Mouse (Mus musculus) midbrain, embryonic 11.5 days (tissue): ENCODE data around the gene Mcm2. TPM values are rescaled to one million over a fixed set of nuclear protein-coding genes. Genes with fewer than 3 reads are reported as not detected.

Experiments
- ATAC-seq: fragments of 200-750 bp; cut with Nextera tagmentation; 2 replicates; pipeline ENCODE4 v1.8.0; 2017; ENCODE audit warnings: moderate TSS enrichment, moderate library complexity; ENCODE audit not compliant: low FRiP score
- DNase-seq: peaks from one replicate; pipeline ENCODE4 v3.0.0; 2015; ENCODE audit warnings: low spot score; ENCODE audit errors: missing footprints
- H3K27ac ChIP-seq: fragments of 300-500 bp; sonication (generic); 2 replicates; pipeline ENCODE4 v1.5.1; 2014; ENCODE audit warnings: low read depth, low read length
- H3K27me3 ChIP-seq: fragments of 300-500 bp; sonication (generic); 2 replicates; pipeline ENCODE4 v1.6.1; 2014; ENCODE audit warnings: mild to moderate bottlenecking, low read length, moderate library complexity, mixed read lengths; ENCODE audit not compliant: control insufficient read depth, insufficient read depth
- H3K36me3 ChIP-seq: fragments of 300-500 bp; sonication (generic); 2 replicates; pipeline ENCODE4 v1.6.1; 2014; ENCODE audit warnings: mild to moderate bottlenecking, low read length, moderate library complexity, mixed read lengths; ENCODE audit not compliant: control insufficient read depth, insufficient read depth
- H3K4me1 ChIP-seq: fragments of 300-500 bp; sonication (generic); 2 replicates; pipeline ENCODE4 v1.6.1; 2014; ENCODE audit warnings: low read length; ENCODE audit not compliant: control insufficient read depth, insufficient read depth
- H3K4me2 ChIP-seq: fragments of 300-500 bp; sonication (generic); 2 replicates; pipeline ENCODE4 v1.6.1; 2014; ENCODE audit warnings: mild to moderate bottlenecking, moderate library complexity
- H3K4me3 ChIP-seq: fragments of 300-500 bp; sonication (generic); 2 replicates; pipeline ENCODE4 v1.5.1; 2014; ENCODE audit warnings: low read depth, low read length
- H3K9ac ChIP-seq: fragments of 300-500 bp; sonication (generic); 2 replicates; pipeline ENCODE4 v1.6.1; 2014; ENCODE audit warnings: low read length
- H3K9me3 ChIP-seq: fragments of 300-500 bp; sonication (generic); 2 replicates; pipeline ENCODE4 v1.6.1; 2016; ENCODE audit warnings: low read length; ENCODE audit not compliant: control insufficient read depth
- WGBS: fragments of 180-500 bp; shearing (Covaris S2); extraction: QIAGEN DNeasy Blood & Tissue Kit; methylation state at CpG from one replicate; pipeline ENCODE4 v1.1.7; 2014; 5-methylcytosine and 5-hydroxymethylcytosine counted together
- polyA plus RNA-seq: library from polyadenylated mRNA; unstranded; fragments of >200 nt; fragmentation: Nextera tagmentation; extraction: Ambion mirVana; gene quantifications from 2 replicates; pipeline ENCODE4 v1.2.1, GENCODE M21; 2014

Mcm2 gene
- polyA plus RNA-seq, 1 experiment from 2014 or later = 212 TPM

DNA sequence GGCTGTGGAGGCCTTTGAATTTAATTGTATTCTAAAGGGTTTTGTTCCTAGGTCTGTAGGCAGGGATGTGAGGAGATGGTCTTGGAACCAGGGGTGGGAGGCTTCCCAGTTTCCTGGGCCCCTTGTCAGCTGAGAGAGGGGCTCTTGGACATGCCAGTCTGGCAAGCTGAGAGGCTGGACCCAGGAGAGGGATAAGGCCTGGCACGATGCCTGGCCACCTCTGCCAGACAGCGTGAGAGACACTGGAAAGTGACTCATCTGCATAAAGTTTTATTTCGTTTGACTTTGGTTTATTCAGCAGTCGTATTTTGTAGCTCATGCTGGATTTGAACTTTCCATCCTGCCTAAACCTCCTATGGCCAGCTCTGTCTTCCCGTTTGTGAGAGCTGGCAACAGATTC is 30.0 kb upstream of the Mcm2 start:
- no peak overlapping the region for H3K27ac ChIP-seq
- peaks cover 64% of the 10 kb centered on the region for H3K4me1 ChIP-seq
- H3K36me3 ChIP-seq = no peaks in the 10 kb centered on the region
- ATAC-seq = no peak
- H3K27me3 ChIP-seq = no peaks in the 10 kb centered on the region
- 79% methylated on average over 5 of the region's 5 CpGs for WGBS
- H3K9me3 ChIP-seq = no peaks in the 10 kb centered on the region
- H3K9ac ChIP-seq = no peak overlapping the region
- H3K4me3 ChIP-seq = no peak overlapping the region
- DNase-seq = no peak
- no peak overlapping the region for H3K4me2 ChIP-seq

DNA sequence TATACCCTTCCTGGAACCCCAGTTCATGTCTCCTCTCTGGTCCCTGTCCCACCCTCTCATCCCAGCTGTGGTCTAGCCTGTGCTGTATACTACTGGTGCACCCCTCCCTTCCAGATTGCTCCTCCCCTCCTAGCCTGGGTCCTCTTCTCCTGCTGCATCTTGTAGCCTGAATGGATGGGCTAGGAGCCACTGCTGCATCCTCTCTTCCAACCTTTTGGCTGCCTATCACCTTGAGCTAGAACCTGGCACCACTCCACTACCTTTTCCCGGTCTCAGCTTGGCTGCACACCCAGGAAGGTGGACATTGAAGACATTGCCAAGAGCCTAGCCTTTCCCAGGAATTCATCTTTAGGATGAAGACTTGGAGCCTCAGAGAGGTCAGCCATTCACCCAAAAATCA is 29.4 kb upstream of the Mcm2 start:
- H3K4me3 ChIP-seq = no peak overlapping the region
- H3K27me3 ChIP-seq = no peaks in the 10 kb centered on the region
- ATAC-seq = no peak
- no peak overlapping the region for H3K27ac ChIP-seq
- DNase-seq = no peak
- no peak overlapping the region for H3K4me2 ChIP-seq
- H3K9me3 ChIP-seq = no peaks in the 10 kb centered on the region
- WGBS = 91% methylated on average over 1 of the region's 1 CpGs
- no peak overlapping the region for H3K9ac ChIP-seq
- H3K4me1 ChIP-seq = peaks cover 64% of the 10 kb centered on the region
- H3K36me3 ChIP-seq = no peaks in the 10 kb centered on the region

GRCm38 (mm10) chr6:88927595-88927994 is 29.0 kb upstream of the Mcm2 start:
- H3K27me3 ChIP-seq = no peaks in the 10 kb centered on the region
- H3K9me3 ChIP-seq = no peaks in the 10 kb centered on the region
- DNase-seq = peak; percentile 99
- H3K4me2 ChIP-seq = no peak overlapping the region
- WGBS = 5% methylated on average over 2 of the region's 2 CpGs
- no peak overlapping the region for H3K9ac ChIP-seq
- H3K36me3 ChIP-seq = no peaks in the 10 kb centered on the region
- H3K4me1 ChIP-seq = peaks cover 64% of the 10 kb centered on the region
- no peak overlapping the region for H3K4me3 ChIP-seq
- ATAC-seq = peak; percentile 22; the same call in 1 of the 2 replicates
- no peak overlapping the region for H3K27ac ChIP-seq

DNA sequence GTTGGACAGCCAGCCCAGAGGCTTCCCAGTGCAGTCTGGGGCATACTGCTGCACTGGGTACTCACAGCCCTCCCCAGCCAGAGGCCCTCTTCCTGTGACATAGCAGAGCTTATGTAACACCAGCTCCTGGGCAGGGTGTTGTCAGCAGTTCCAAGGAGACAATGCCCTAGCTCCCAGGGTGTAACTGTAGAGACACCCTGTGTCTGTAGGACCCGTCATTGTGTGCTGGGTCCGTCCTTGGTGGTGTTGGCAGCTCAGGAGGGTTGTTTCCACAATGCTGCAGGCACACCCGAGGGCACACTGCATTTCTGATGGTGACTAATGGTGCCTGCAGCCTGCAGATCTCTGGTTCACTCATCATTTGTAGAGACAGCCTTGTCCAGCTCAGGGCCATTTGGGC is 28.3 kb upstream of the Mcm2 start:
- H3K9ac ChIP-seq = peak overlapping the region; percentile 47
- peaks cover 64% of the 10 kb centered on the region for H3K4me1 ChIP-seq
- no peaks in the 10 kb centered on the region for H3K36me3 ChIP-seq
- H3K27ac ChIP-seq = peak overlapping the region; percentile 92
- ATAC-seq (no peak), DNase-seq (peak; percentile 89)
- 42% methylated on average over 3 of the region's 3 CpGs for WGBS
- H3K4me2 ChIP-seq = no peak overlapping the region
- no peaks in the 10 kb centered on the region for H3K27me3 ChIP-seq
- no peaks in the 10 kb centered on the region for H3K9me3 ChIP-seq
- H3K4me3 ChIP-seq = no peak overlapping the region

GRCm38 (mm10) chr6:88925640-88926205 is 27.1 kb upstream of the Mcm2 start:
- Histone ChIP-seq H3K4me3 (no peak overlapping the region), H3K9me3 (no peaks in the 10 kb centered on the region), H3K27ac (peak overlapping the region; percentile 92), H3K9ac (peak overlapping the region; percentile 53), H3K4me1 (peaks cover 60% of the 10 kb centered on the region), H3K27me3 (no peaks in the 10 kb centered on the region), H3K4me2 (no peak overlapping the region), H3K36me3 (no peaks in the 10 kb centered on the region)
- WGBS = 4% methylated on average over 4 of the region's 4 CpGs
- DNase-seq (peak; percentile 96), ATAC-seq (peak; percentile 79)

DNA sequence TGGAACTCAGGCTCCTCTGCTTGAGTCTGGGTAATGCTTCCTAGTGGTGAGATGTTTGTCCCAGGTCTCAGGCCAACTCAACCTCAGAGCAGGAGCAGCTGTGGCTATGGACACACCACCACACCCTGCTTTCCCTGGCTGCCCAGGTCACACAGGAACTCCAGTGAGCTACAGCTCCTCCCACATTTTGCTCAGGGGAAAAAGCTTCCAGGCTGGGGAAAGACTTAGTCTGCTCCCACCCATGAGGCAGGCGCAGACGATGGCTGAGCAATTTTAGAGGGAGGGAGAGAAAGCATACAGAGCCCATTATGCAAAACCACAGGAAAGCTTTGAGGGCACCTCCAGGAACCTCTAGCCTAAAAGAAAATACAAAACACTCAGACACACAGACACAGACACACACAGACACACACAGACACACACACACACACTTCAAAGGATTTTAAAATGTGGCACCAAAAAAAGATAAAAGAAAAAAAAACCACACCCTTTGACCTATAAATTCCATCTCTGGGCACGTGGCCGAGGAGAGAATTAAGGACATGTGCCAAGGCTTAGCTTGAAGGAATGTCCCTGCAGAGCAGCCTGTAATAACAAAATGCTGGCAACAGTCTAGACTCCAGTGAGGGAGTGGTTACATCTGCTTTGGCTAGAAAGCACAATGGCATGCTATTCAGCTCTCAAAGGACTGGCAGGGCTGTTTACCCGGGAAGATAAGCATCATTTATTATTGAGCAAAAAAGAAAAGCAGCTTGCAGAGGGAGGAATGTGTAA is 26.1 kb upstream of the Mcm2 start:
- Histone ChIP-seq H3K4me1 (peaks cover 51% of the 10 kb centered on the region), H3K9ac (peak overlapping the region; percentile 53), H3K9me3 (no peaks in the 10 kb centered on the region), H3K4me3 (no peak overlapping the region), H3K27me3 (no peaks in the 10 kb centered on the region), H3K4me2 (no peak overlapping the region), H3K36me3 (no peaks in the 10 kb centered on the region), H3K27ac (peak overlapping the region; percentile 92)
- DNase-seq (peak; percentile 89), ATAC-seq (no peak)
- 6% methylated on average over 5 of the region's 5 CpGs for WGBS

GRCm38 (mm10) chr6:88918802-88919201 is 20.2 kb upstream of the Mcm2 start:
- Histone ChIP-seq H3K27ac (no peak overlapping the region), H3K4me2 (no peak overlapping the region), H3K27me3 (no peaks in the 10 kb centered on the region), H3K36me3 (no peaks in the 10 kb centered on the region), H3K4me1 (no peaks in the 10 kb centered on the region; the same call in 1 of the 2 replicates), H3K9me3 (no peaks in the 10 kb centered on the region), H3K4me3 (no peak overlapping the region), H3K9ac (no peak overlapping the region)
- ATAC-seq (no peak), DNase-seq (no peak)
- WGBS = 83% methylated on average over 8 of the region's 8 CpGs

DNA sequence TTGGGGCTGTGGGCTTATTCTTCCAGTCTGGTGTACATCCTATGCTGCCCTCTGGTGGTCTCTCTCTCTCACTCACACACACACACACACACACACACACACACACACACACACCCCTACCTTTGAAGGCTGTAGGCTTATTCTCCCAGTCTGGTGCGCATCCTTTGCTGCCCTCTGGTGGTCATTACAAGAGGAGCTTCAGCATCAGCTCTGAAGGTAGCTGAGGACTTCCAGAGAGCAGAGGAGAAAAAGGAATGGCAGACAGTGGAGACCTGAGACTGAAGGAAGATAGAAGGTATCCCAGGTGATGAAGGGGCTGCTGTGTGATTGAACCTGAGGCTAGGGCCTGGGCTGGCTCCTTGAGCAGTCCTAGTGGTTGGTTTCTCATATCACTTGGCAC is 17.6 kb upstream of the Mcm2 start:
- Histone ChIP-seq H3K27me3 (no peaks in the 10 kb centered on the region), H3K9ac (no peak overlapping the region), H3K36me3 (no peaks in the 10 kb centered on the region), H3K27ac (no peak overlapping the region), H3K4me2 (no peak overlapping the region), H3K9me3 (no peaks in the 10 kb centered on the region), H3K4me3 (no peak overlapping the region), H3K4me1 (no peaks in the 10 kb centered on the region)
- DNase-seq (peak; percentile 85), ATAC-seq (no peak; the same call in 1 of the 2 replicates)
- 54% methylated on average over 1 of the region's 1 CpGs for WGBS

- Histone ChIP-seq H3K4me2 (no peak overlapping the region), H3K36me3 (no peaks in the 10 kb centered on the region), H3K27ac (peak overlapping the region; percentile 40; the same call in 1 of the 2 replicates), H3K4me3 (no peak overlapping the region), H3K4me1 (no peaks in the 10 kb centered on the region), H3K9me3 (no peaks in the 10 kb centered on the region), H3K9ac (no peak overlapping the region), H3K27me3 (no peaks in the 10 kb centered on the region)
- WGBS = 80% methylated on average over 4 of the region's 4 CpGs
- ATAC-seq = no peak
- no peak for DNase-seq
These were observed 16.9 kb upstream of the Mcm2 start for GRCm38 (mm10) chr6:88915510-88915909.
